Mouse (Mus musculus) embryonic fibroblast, embryonic 13.5 days (primary cell): ENCODE data around the gene Fgf2. TPM values are rescaled to one million over a fixed set of nuclear protein-coding genes. Genes with fewer than 3 reads are reported as not detected.

Experiments used
- H3K27ac ChIP-seq: 2 replicates; pipeline ENCODE4 v1.5.1; 2012; ENCODE audit warnings: low read length, control low read depth, inconsistent platforms; ENCODE audit not compliant: insufficient read depth
- H3K4me1 ChIP-seq: 2 replicates; pipeline ENCODE4 v1.6.1; 2011; ENCODE audit warnings: low read length; ENCODE audit not compliant: control insufficient read depth, insufficient read depth
- H3K4me3 ChIP-seq: 2 replicates; pipeline ENCODE4 v1.5.1; 2011; ENCODE audit warnings: mild to moderate bottlenecking, control low read depth, low read length; ENCODE audit not compliant: insufficient read depth
- CTCF ChIP-seq: IDR thresholded peaks from 2 replicates; pipeline ENCODE4 v1.5.1; 2011; ENCODE audit warnings: mild to moderate bottlenecking, control low read depth, low read length, moderate library complexity, borderline replicate concordance; ENCODE audit not compliant: insufficient read depth
- POLR2A ChIP-seq: IDR thresholded peaks from 2 replicates; pipeline ENCODE4 v1.6.1; 2011; ENCODE audit warnings: low read depth, mild to moderate bottlenecking, control low read depth, low read length, moderate library complexity
- polyA plus RNA-seq: library from polyadenylated mRNA; stranded (reverse); fragments of >200 nt; gene quantifications from 2 replicates; pipeline ENCODE4 v1.2.4, GENCODE M21; 2011; ENCODE audit warnings: low read depth; ENCODE audit not compliant: missing spikeins, insufficient read length

Fgf2 gene
- 33.9 and 59.4 TPM in 2 replicates for polyA plus RNA-seq

GRCm38 (mm10) chr3:37348221-37349165, at the start of gene Fgf2:
Gene Fgf2 (plus strand): TSS chr3:37348346.
- Histone ChIP-seq H3K27ac (peak within 1 kb of the TSS; percentile 62), H3K4me3 (peak within 1 kb of the TSS; percentile 68), H3K4me1 (peaks cover 3% of the 10 kb centered on the region)
- TF ChIP-seq CTCF (no peak), POLR2A (peak; percentile 23)

- no peak for TF ChIP-seq CTCF
- no peak for TF ChIP-seq POLR2A
- no peak overlapping the region for H3K4me3 ChIP-seq
- no peaks in the 10 kb centered on the region for H3K4me1 ChIP-seq
Observed at GRCm38 (mm10) chr3:37299470-37299869, 48.7 kb upstream of the Fgf2 start.

GRCm38 (mm10) chr3:37302685-37303084, 45.5 kb upstream of the Fgf2 start:
- H3K4me1 ChIP-seq = no peaks in the 10 kb centered on the region
- H3K4me3 ChIP-seq = no peak overlapping the region
- no peak overlapping the region for H3K27ac ChIP-seq
- no peak for TF ChIP-seq POLR2A
- peak; percentile 72 for TF ChIP-seq CTCF

More at GRCm38 (mm10) chr3:37299470-37299869, 48.7 kb upstream of the Fgf2 start:
- H3K27ac ChIP-seq = no peak overlapping the region

GRCm38 (mm10) chr3:37303392-37304139, 44.6 kb upstream of the Fgf2 start:
- Histone ChIP-seq H3K4me3 (no peak overlapping the region), H3K4me1 (no peaks in the 10 kb centered on the region), H3K27ac (peak overlapping the region; percentile 12; the same call in 1 of the 2 replicates)
- TF ChIP-seq POLR2A = no peak
- TF ChIP-seq CTCF = no peak

- no peak overlapping the region for H3K27ac ChIP-seq
- peaks cover 2% of the 10 kb centered on the region; the same call in 1 of the 2 replicates for H3K4me1 ChIP-seq
- TF ChIP-seq POLR2A (no peak), CTCF (no peak)
- peak overlapping the region; percentile 68 for H3K4me3 ChIP-seq
Observed at GRCm38 (mm10) chr3:37311897-37312369, 36.2 kb upstream of the Fgf2 start.

- peak; percentile 69 for TF ChIP-seq POLR2A
- no peak for TF ChIP-seq CTCF
- peak within 1 kb of the TSS; percentile 68 for H3K4me3 ChIP-seq
- H3K27ac ChIP-seq = peak within 1 kb of the TSS; percentile 84
- peaks cover 2% of the 10 kb centered on the region; the same call in 1 of the 2 replicates for H3K4me1 ChIP-seq
Observed at GRCm38 (mm10) chr3:37312370-37312941, 35.7 kb upstream of the Fgf2 start, which contains the start of the genes Bbs12 and Cetn4. Gene Bbs12 (plus strand): TSS chr3:37312554. Gene Cetn4 (minus strand): TSS chr3:37312708.

DNA sequence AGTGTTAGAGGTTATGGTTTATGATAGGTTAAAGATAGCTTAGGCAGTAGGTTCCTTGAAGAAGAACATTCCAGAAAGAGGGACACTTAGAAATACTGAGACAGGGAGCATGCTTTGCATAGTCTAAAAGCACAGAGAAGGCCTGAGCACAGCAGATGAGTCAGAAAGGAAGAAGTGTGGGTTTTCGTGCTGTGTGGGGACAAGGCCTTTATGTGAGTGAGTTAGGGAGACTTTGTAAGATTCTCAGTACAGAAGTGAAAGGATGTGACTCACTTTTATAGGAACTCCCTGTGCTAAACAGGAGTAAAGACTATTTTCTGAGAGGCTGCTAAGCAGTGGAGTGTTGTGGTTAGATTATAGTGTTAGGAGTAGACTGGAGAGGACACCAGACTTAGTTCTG, 34.8 kb upstream of the Fgf2 start:
- peak overlapping the region; percentile 16; the same call in 1 of the 2 replicates for H3K4me3 ChIP-seq
- peak overlapping the region; percentile 82 for H3K27ac ChIP-seq

GRCm38 (mm10) chr3:37316233-37316632, 31.9 kb upstream of the Fgf2 start:
- peaks cover 2% of the 10 kb centered on the region; the same call in 1 of the 2 replicates for H3K4me1 ChIP-seq
- H3K27ac ChIP-seq = no peak overlapping the region
- TF ChIP-seq POLR2A (no peak), CTCF (no peak)
- H3K4me3 ChIP-seq = no peak overlapping the region

More for the DNA sequence above, 34.8 kb upstream of the Fgf2 start:
- peaks cover 2% of the 10 kb centered on the region; the same call in 1 of the 2 replicates for H3K4me1 ChIP-seq
- no peak for TF ChIP-seq CTCF
- TF ChIP-seq POLR2A = peak; percentile 58

DNA sequence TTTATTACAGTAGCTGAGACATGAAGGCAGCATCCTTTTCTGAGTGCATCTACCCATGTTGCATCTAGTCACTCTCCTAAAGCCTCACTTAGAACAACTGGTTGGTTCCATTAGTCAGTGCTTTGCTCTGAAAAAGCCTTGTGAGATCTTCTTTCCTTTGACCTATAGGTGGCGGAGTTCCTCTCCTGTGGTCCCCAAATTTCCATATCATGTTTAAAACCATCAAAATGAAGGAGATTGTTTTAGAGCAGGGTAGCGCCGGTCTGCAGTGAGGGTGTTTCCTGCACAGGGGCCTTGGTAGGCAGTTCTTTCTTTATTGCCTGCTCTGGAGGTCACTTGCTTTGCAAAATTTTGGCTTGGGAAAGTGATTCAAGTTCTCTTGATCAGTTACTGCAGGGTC, 23.8 kb upstream of the Fgf2 start:
- Histone ChIP-seq H3K27ac (no peak overlapping the region), H3K4me1 (0 out of 2 replicates have a peak, but pooled peaks cover 2% of the 10 kb centered on the region), H3K4me3 (no peak overlapping the region)
- no peak for TF ChIP-seq POLR2A
